Mouse (Mus musculus) cerebellum, adult 9-10 months (tissue): ENCODE results near the gene Abl1.

Source experiments
- DNase-seq: peaks from one replicate; pipeline ENCODE4 v3.0.0; 2022

Gene Abl1

DNA sequence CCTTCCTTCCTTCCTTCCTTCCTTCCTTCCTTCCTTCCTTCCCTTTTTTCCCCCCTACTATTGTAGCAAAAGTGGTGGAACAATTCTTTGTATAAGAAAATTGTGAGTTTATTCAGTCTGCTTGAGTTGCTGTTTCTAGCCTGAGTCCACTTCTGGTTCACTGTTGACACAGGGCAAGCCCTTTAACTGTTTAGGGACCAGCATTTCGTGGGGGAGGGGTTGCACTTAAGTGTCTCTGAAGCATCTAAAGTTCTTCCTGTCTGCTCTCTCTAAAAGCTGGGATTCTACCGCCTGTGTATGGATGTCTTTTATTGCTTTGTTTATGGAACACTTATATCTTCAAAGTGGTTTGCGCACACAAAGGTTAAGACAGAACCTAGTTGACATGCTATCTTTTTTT is 1.9 kb downstream of the Abl1 start:
- no peak for DNase-seq

DNA sequence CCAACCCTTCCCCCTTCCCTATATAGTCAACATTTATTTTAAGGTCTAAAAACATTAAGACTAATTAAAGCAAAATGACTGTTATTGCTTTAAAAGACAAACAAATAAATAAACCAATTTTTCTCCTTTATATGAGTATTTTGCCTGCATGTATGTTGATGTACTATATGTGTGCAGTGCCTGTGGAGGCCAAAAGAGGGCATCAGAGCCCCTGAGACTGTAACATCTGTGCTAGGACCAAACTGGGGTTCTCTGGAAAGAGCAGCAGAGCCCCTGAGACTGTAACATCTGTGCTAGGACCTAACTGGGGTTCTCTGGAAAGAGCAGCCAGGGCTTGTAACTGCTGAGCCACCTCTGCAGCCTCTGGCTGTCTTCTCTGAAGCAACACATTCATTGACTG is 10.0 kb downstream of the Abl1 start:
- DNase-seq: no peak

DNA sequence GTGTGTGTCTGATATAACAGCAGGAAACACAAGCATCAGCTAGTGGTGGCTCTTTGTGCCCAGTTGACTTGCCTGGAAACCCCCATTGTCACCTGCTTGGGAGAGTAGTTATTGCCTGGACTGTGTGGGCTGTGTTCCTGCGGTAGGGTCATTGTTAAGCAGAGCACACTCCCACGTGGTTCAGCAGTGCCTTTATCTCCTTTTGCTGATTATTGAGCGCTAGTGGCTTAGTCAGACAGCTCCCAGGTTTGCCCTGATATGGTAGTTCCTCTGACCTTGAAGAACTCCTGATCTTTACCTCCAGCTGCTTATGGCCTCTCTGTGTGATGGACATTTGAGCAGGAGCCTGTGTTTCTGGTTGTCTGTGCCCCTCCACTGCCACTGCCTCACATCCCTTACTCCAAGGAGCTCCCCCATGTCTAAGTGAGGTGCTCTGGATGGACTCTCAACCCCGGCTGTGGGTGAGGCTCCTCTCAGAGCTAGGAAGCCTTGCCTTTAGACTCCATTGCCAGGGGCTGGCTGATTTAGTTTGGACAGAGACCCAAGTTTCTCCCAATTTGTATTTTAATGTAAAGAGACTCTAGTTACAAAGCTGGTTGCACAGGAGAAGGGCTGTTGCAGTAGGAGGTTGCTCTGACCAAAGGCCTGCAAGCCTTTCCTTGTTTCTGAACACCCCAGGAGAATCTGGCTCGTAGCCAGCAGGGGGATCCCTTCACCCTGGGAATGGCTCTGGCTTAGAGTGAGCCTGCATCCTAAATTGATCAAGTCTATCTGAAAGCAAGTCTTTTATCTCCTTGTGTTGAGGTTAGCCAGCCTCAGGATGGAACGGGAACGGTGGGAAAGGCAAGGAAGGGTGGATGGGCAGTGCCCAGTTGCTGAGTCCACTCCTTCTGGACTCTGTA is 12.6 kb downstream of the Abl1 start:
- DNase-seq: no peak

DNA sequence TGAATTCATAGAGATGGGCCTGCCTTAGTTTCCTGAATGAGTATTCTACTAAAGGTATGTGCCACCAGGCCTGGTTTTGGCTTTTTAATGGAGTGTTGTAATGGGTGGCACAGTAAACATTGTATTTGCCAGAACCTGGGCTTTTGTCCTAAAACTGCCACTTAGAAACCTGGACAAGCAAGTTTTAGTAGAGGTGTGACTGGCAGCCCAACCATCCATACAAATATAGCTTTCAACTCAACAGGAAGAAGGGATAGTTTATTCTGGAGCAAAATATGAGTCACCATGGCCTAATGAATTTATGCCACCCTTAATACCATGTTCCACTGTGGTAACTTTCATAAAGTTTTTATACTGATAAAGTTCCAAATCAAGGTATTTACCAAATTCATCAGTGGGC is 15.1 kb downstream of the Abl1 start:
- no peak for DNase-seq

DNA sequence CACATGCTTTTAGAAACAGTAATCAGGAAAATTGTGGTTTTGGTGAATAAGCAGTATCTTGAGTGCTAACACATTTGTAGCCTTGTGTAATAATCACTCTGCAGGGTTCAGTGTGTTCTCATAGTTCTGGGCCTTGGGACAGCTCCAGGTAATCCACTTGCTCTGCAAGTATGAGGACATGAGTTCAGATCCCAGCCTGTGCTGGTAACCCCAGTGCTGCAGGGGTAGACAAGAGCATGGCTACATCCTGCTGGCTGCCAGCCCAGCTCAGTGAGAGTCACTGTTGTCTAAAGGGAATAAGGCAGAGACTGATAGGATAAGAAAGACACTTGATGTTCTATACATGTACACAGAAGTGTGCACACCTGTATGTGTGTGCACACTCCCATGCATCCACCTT is 17.7 kb downstream of the Abl1 start:
- DNase-seq: no peak

DNA sequence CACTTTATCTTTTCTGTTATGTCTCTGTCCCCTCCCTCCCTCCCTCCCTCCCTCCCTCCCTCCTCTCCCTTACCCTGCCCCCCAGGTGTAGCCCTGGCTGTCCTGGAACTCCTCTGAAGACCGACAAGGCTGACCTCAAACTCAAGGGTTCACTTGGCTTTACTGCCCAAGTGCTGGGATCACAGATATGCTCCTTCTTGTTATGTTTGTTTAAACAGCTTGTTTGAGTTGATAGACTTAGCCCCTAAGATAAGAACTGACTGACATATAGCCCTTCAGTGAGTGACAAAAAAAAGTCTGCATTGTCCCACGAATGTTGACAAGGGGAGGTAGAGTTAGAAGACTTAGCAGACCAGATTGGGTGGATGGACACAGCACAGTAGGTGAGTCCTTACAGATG is 18.4 kb downstream of the Abl1 start:
- no peak for DNase-seq

DNA sequence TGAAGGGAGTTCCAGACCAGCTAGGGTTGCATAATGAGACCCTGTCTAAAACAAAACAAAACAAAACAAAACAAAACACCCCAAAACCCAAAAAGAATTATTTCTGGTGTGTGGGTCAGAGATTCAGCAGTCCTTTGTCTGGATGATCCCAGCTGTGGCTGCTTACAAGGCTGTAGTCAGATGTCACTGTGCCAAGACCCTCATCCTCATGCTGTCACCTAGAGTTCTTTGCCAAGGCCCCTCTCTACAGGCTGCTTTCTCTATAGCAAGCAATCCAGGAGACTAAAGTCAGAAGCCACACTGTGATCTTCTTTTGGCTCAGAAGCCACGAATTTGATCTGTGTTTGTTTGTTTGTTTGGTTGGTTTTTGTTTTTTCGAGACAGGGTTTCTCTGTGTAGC is 24.5 kb downstream of the Abl1 start:
- DNase-seq: no peak

DNA sequence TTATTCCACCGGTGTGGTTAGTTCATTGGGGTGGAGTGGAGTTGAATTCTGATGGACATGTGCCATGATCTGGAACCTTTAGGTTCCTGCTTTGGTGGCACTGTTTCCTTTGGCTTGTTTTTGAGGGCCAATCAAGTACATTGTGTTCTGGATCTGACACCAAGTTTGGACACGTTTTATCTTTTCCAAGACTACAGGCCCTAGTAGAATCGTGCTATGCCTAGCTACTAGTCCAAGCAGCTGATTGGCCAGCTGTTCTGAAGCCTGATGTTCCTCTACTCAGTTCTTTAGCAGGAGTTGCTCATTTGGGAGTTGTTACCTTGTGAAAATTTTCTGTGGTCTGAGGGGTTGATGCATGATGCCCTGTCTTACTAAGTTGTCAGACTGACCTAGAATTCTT is 25.6 kb downstream of the Abl1 start:
- no peak for DNase-seq

DNA sequence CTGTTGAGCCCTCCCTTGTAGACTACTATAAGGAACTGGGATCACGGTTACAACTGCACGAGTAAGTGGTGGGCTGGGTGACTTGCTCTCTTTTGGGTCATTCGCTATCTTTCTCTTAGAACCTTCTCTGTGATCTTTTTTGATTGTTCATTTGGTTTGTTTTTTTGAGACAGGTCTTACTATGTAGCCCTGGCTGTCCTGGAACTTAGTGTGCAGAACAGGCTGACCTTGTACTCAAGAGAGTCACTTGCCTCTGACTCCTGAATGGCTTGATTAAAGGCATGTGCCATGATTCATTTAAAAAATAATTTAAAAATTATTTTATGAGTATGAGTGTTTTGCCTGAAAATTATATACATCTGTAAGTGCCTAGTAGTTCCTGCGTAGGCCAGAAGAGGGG is 26.6 kb downstream of the Abl1 start:
- no peak for DNase-seq

DNA sequence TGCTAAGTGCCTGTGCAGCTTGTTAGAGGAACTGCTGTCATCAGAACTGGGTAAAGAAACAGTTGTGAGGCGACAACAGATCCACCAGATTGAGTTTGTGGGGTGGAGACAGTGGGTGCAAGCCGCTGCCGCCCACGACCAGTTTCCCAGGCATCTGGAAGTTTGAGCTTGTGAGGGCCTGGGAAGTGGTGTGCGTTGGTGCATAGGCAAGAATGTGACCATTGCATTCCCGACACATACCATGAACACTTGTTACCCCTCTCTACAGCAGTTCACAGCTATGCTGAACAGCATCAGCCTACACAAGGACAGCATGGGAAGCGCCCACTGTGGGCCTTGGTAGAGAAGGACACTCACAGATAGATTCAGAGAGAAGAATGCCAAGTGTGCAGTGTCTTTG is 27.8 kb downstream of the Abl1 start:
- DNase-seq: no peak

DNA sequence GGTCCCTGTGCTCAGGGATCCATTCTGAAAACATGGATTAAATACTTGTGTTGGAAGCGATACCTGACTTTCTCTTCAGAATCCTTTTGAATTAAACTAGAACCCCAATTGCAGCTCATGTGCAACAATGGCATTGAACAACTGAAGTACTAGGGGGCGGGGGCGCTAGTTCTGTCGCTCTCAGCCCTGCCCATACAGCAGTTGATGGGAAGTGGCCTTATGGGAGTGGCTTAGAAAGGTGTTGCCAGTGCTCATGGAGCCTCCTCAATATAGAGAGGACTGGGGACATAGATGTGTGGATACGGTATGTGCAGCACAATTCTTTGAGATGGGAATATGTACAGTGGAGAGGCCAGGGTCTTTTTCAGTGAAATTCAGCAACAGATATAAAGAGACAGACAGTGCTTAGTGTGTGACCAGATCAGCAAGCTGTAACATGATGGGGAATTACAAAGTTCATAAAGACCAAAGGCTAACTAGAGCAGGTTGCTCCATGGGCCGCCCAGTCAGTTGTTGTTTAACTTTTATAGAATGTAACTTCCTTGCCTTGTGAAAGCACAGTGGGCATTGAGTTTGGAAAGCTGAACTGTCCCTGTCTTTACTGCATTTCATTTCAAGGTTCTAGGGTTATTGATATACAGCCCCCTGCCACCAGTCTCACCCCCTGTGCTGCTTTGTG is 31.2 kb downstream of the Abl1 start:
- DNase-seq: no peak

DNA sequence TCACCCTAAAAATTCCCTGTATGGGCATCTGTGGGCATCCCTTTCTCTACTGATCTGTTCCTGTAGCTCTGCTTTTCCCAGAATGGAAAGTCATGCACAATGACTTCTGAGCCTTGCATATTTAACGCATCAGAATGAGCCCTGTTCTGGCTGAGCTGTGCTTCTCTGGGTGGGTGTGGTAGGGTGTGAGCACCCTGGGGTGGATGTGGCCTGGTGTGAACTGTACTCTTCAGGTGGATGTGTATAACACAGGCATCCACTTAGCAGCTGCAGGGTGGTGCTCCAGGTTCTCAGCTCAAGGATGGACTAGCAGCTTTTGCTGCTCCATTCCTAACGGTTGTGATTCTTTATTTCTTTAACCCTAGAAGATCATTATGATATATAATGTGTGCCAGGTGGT is 31.8 kb downstream of the Abl1 start:
- DNase-seq: no peak

DNA sequence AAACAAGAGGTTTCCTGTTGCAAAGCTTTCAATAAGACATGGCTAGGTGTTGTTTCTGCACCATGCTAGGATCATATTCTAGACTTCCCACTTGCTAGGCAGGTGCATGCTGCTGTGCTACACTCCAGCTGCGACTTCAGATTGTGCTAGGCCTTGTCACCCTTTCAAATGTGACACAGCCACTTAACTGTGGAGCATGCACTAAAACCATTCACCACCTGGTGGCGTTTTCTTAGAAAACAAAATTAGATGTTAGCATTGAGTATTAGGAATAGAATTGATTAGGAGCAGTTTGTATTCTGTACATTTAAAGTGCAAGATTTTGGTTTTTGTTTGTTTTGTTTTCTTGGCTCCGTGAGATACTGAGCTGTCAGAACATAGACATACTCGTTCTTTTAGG is 32.6 kb downstream of the Abl1 start:
- no peak for DNase-seq

DNA sequence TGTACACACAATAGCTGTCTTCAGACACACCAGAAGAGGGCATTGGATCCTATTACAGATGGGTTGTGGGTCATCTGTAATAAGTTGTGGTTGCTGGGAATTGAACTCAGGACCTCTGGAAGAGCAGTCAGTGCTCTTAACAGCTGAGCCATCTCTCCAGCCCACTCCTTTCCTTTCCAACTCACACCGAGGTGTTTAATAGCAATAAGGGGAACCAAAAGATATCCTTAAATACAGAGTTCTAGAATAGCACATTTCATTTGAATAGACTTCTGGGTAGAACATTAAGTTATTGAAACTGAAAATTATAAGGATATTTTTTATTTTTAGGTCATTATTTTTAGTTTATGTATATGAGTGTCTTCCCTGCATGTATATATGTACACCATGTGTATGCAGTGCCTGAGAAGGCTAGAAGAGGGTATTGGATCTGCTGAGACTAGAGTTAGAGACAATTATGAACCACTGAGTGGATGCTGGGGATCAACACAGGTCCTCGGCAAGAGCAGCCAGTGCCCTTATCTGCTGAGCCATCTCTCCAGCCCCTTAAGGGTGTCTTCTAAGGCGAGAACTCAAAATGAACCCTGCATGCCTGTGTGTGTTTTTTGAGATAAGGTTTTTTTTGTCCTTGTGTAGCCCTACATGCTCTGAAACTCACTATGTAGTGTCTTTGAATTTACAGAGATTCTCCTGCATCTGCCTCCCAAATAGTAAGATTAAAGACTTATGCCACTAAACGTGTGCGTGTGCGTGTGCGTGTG is 36.7 kb downstream of the Abl1 start:
- no peak for DNase-seq

DNA sequence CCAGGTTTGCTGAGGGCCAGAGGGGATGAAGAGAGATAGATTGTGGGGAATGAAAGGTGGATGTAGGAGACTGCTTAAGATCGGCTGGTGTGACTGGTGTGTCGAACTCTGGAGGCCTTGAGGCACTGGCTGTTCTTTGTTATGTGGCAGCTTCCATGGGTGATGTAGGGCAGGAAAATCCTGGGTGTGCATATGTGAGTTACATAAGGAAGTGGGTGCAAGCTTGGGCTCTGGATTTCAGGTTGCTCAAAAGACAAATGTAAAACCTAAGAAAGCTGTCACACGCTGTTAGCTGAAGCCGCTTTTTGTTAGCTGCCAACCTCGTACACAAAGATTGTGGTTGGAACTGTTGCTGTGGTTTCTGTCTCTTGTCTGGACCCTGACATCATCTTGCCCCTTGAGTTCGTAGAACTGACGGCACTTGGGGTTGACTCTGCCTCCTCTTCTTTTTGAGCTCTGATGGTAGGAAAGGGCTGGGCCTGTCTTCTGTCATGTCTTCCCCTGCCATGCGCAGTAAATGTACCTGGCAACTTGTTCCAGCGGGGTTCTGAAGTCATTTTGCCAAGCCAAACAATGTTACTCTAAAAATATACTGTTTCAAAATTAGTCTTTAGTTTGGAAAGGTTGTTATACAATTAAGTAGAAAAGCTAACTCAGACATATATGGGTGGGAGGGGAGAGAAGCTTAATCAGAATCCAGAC is 39.6 kb downstream of the Abl1 start:
- no peak for DNase-seq

DNA sequence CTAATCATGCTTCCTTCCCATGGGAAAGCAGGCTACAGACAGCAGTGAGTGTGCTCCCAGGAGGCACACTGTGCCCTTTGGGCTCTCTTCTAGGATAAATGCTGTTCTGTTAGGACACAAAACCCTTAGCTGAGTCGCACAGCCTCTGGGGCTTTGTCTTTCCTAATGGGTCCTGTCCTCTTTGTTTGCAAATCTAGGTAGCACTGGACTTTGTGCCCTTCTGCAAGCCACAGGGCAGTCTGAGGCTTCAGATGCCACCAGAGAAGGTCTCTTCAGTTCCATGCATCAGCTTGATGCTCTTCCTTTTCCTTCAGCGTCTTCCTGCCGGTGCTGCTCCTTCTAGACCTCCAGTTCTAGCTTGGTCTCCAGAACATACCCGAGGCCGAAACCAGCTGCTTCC is 42.5 kb downstream of the Abl1 start:
- no peak for DNase-seq

DNA sequence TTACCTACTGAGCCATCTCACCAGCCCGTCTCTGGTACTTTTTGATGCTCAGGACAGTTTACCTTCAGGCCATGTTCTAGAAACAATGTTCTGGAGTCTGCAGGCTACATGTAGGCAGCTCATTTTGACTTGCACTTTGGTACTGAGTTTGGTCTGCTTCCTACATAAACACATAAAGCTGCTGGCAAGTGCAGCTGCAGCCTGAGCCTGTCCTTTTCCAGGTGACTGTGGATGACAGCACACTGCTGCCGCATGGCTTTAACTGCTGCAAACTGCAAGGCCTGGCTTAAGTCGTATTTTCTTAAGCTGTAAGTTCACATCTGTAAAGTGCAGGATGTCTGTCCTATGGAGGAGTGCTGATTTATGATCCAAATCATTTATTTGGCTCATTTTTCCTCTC is 44.3 kb downstream of the Abl1 start:
- no peak for DNase-seq

DNA sequence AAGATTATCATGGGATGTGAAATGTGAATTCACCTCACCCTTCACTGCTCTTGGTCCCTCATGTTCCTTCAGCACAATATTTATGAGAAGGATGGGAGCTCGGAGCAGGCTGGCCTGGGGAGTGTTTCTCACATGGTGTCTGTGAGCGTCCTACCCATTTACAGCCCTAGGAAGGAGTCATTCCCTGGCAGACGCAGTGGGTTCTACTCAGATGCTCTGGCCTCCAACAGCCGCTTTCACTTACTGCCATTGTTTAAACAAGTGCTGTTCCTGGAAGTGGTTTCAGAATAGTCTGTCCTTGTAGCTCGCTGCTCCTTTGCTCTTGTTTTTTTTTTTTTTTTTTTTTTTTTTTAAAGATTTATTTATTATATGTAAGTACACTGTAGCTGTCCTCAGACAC is 45.4 kb downstream of the Abl1 start:
- DNase-seq: no peak

DNA sequence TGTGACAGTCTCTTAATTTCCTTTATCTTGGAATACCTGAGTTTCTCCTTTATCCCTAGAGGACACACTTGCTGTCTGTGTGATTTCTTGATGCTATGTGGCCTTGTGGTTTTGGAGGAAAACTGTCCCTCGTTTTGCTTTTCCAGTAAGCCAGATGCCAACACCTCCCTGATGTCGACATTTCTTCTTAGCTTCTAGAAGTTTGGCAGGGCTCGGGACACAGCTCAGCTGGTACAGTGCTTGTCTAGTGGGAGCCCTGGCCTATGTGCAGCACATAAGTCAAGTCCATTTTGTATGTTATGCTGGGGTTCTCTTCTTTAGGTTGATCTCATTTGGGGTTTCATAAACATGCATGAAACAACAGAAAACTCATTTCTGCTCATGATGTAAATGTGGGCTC is 50.9 kb downstream of the Abl1 start:
- no peak for DNase-seq

DNA sequence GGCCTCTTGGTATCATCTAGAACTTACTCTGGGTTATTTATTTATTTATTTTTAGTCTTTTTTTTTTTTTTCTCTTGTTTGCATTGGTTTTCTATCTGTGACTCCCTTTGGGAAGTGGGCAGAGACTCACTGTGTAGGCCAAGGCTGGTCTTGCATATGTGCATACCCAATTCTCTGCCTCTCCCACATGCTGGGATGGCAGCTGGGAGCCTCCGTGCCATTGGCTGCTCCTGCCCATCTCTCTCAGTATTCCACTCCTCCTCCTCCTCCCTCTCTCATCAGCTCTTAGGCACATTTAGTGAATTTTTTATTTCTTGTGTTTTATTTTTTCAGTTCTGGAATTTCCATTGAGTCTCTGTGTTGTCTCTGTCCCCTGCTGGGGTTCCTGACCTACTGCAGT is 53.6 kb downstream of the Abl1 start:
- DNase-seq: no peak

DNA sequence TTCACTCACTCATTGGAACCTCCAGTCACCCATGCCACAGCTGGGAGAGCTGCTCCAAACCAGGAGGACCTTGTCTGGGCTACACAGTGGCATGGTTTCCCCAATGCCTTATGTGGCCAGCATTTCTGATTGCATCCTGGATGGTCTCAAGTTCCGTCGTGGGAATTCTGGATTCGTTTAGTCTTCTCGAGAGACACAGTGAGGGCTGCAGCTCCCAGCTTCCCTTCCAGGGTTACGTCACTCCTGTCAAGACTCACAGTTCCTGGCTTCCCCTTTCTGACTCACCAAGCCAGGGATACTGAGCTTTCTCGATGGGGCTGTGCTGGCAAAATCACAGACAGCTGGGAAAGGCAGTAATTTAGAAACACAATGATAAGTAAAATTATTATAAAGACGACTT is 54.0 kb downstream of the Abl1 start:
- DNase-seq: no peak

DNA sequence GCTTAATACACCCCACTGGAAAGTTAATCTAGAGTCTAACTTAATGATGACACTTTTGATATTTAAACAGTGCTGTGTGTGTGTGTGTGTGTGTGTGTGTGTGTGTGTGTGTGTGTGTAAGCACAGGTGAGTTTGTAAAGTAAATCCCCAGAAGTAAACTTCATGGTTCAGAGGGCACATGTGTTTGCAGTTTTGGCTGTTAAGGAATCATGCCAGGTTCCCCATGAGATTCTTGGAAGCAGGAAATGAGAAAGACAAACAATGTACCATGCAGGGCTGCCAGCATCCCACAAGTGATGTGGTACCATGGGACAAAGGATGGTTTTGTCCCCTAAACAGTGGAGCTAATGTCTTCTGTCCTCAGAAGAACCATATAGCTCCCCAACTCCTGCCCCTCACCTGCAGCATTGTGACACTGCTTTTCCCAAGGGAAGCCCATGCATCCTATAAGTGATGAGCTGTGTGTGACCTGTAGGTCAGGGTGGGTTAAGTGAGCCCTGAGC is 57.6 kb downstream of the Abl1 start:
- no peak for DNase-seq

DNA sequence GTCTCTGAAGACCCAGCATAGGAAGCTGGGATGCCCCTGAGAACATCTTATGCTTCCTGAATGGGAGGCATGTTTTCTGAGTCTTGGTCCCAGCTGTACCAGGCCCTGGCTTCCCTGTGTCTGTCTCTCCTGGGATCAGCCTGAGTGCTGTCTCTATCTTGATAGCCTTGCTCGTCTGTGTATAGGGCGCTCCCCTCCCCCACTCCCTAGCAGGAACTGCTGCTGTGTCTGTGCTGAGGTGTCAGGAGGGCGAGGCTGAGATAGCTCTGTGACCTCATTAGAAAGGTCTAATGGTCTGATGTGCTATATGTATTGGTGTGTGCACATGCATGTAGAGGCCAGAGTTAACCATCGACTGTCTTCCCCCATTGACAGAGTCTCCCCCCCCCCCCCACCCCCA is 58.7 kb downstream of the Abl1 start:
- no peak for DNase-seq
